Mouse (Mus musculus) neural tube, embryonic 12.5 days (tissue): ENCODE measurements around the gene 2310034G01Rik. TPM values are rescaled to one million over a fixed set of nuclear protein-coding genes. Genes with fewer than 3 reads are reported as not detected.

ENCODE experiments used
- ATAC-seq: fragments of 200-750 bp; cut with Nextera tagmentation; 2 replicates; pipeline ENCODE4 v1.8.0; 2017; ENCODE audit warnings: low read depth, mild to moderate bottlenecking, moderate TSS enrichment, moderate library complexity; ENCODE audit not compliant: low FRiP score
- H3K27ac ChIP-seq: fragments of 300-500 bp; sonication (generic); 2 replicates; pipeline ENCODE4 v1.5.1; 2016
- H3K27me3 ChIP-seq: fragments of 300-500 bp; sonication (generic); replicated peaks from 2 replicates; pipeline ENCODE4 v1.6.1; 2016; ENCODE audit warnings: mild to moderate bottlenecking
- H3K36me3 ChIP-seq: fragments of 300-500 bp; sonication (generic); 2 replicates; pipeline ENCODE4 v1.6.1; 2016; ENCODE audit warnings: mild to moderate bottlenecking
- H3K4me1 ChIP-seq: fragments of 300-500 bp; sonication (generic); 2 replicates; pipeline ENCODE4 v1.6.1; 2016
- H3K4me2 ChIP-seq: fragments of 300-500 bp; sonication (generic); replicated peaks from 2 replicates; pipeline ENCODE4 v1.6.1; 2016; ENCODE audit warnings: mild to moderate bottlenecking
- H3K4me3 ChIP-seq: fragments of 300-500 bp; sonication (generic); 2 replicates; pipeline ENCODE4 v1.5.1; 2016
- H3K9ac ChIP-seq: fragments of 300-500 bp; sonication (generic); 2 replicates; pipeline ENCODE4 v1.6.1; 2016; ENCODE audit warnings: mild to moderate bottlenecking
- H3K9me3 ChIP-seq: fragments of 300-500 bp; sonication (generic); 2 replicates; pipeline ENCODE4 v1.6.1; 2016; ENCODE audit warnings: mild to moderate bottlenecking
- WGBS: fragments of 180-500 bp; shearing (Covaris S2); methylation state at CpG from one replicate; pipeline ENCODE4 v1.1.7; 2016; 5-methylcytosine and 5-hydroxymethylcytosine counted together
- polyA plus RNA-seq: library from polyadenylated mRNA; unstranded; fragments of >200 nt; fragmentation: Nextera tagmentation; extraction: Ambion mirVana; gene quantifications from 2 replicates; pipeline ENCODE4 v1.2.1, GENCODE M21; 2016

The 2310034G01Rik gene
- polyA plus RNA-seq, 1 experiment from 2014 or later, result 2.1 TPM

- peaks cover 89% of the 10 kb centered on the region for H3K36me3 ChIP-seq
- H3K9me3 ChIP-seq, result no peaks in the 10 kb centered on the region
- no peak for ATAC-seq
- H3K4me3 ChIP-seq, result no peak overlapping the region
- H3K27me3 ChIP-seq, result no peaks in the 10 kb centered on the region
- 90% methylated on average over 9 of the region's 9 CpGs for WGBS
- no peak overlapping the region for H3K4me2 ChIP-seq
- H3K27ac ChIP-seq, result no peak overlapping the region
- H3K4me1 ChIP-seq, result no peaks in the 10 kb centered on the region
- H3K9ac ChIP-seq, result no peak overlapping the region
Measured at GRCm38 (mm10) chr19:46382275-46382674, 32.2 kb upstream of the 2310034G01Rik start.

GRCm38 (mm10) chr19:46375891-46376290 is 25.8 kb upstream of the 2310034G01Rik start:
- Histone ChIP-seq H3K36me3 (peaks cover 47% of the 10 kb centered on the region), H3K4me3 (no peak overlapping the region), H3K9ac (no peak overlapping the region), H3K27me3 (no peaks in the 10 kb centered on the region), H3K27ac (no peak overlapping the region), H3K9me3 (no peaks in the 10 kb centered on the region), H3K4me2 (no peak overlapping the region), H3K4me1 (no peaks in the 10 kb centered on the region)
- no peak for ATAC-seq
- WGBS, result 69% methylated on average over 4 of the region's 4 CpGs

GRCm38 (mm10) chr19:46375489-46375888 is 25.4 kb upstream of the 2310034G01Rik start:
- Histone ChIP-seq H3K27ac (no peak overlapping the region), H3K9ac (no peak overlapping the region), H3K36me3 (peaks cover 43% of the 10 kb centered on the region), H3K4me2 (no peak overlapping the region), H3K4me1 (no peaks in the 10 kb centered on the region), H3K27me3 (no peaks in the 10 kb centered on the region), H3K4me3 (no peak overlapping the region), H3K9me3 (no peaks in the 10 kb centered on the region)
- no peak for ATAC-seq
- 77% methylated on average over 5 of the region's 5 CpGs for WGBS

- H3K4me1 ChIP-seq, result no peaks in the 10 kb centered on the region
- no peaks in the 10 kb centered on the region for H3K9me3 ChIP-seq
- no peak overlapping the region for H3K4me3 ChIP-seq
- H3K9ac ChIP-seq, result no peak overlapping the region
- no peaks in the 10 kb centered on the region for H3K27me3 ChIP-seq
- H3K27ac ChIP-seq, result no peak overlapping the region
- ATAC-seq, result no peak
- WGBS, result 54% methylated on average over 21 of the region's 21 CpGs
- H3K36me3 ChIP-seq, result peaks cover 34% of the 10 kb centered on the region
- H3K4me2 ChIP-seq, result no peak overlapping the region
Measured at GRCm38 (mm10) chr19:46374477-46375088, 24.5 kb upstream of the 2310034G01Rik start.

- no peak for ATAC-seq
- no peaks in the 10 kb centered on the region for H3K9me3 ChIP-seq
- no peak overlapping the region for H3K4me3 ChIP-seq
- H3K9ac ChIP-seq, result no peak overlapping the region
- H3K4me1 ChIP-seq, result no peaks in the 10 kb centered on the region
- H3K4me2 ChIP-seq, result no peak overlapping the region
- no peaks in the 10 kb centered on the region for H3K27me3 ChIP-seq
- H3K27ac ChIP-seq, result no peak overlapping the region
- H3K36me3 ChIP-seq, result no peaks in the 10 kb centered on the region
- WGBS, result 37% methylated on average over 4 of the region's 4 CpGs
Measured at GRCm38 (mm10) chr19:46369204-46369603, 19.1 kb upstream of the 2310034G01Rik start.

- ATAC-seq, result no peak
- Histone ChIP-seq H3K9me3 (no peaks in the 10 kb centered on the region), H3K4me2 (no peak overlapping the region), H3K36me3 (no peaks in the 10 kb centered on the region), H3K9ac (no peak overlapping the region), H3K27me3 (no peaks in the 10 kb centered on the region), H3K27ac (no peak overlapping the region), H3K4me1 (no peaks in the 10 kb centered on the region), H3K4me3 (no peak overlapping the region)
- 88% methylated on average over 23 of the region's 23 CpGs for WGBS
Measured at GRCm38 (mm10) chr19:46367798-46368590, 17.9 kb upstream of the 2310034G01Rik start.

- peaks cover 5% of the 10 kb centered on the region; the same call in 1 of the 2 replicates for H3K27me3 ChIP-seq
- no peaks in the 10 kb centered on the region for H3K9me3 ChIP-seq
- no peak overlapping the region for H3K4me3 ChIP-seq
- H3K9ac ChIP-seq, result no peak overlapping the region
- H3K4me2 ChIP-seq, result no peak overlapping the region
- 89% methylated on average over 11 of the region's 11 CpGs for WGBS
- no peak for ATAC-seq
- H3K27ac ChIP-seq, result no peak overlapping the region
- no peaks in the 10 kb centered on the region for H3K36me3 ChIP-seq
- no peaks in the 10 kb centered on the region for H3K4me1 ChIP-seq
Measured at GRCm38 (mm10) chr19:46363294-46364009, 13.3 kb upstream of the 2310034G01Rik start.

GRCm38 (mm10) chr19:46362104-46362503 is 12.0 kb upstream of the 2310034G01Rik start:
- H3K4me3 ChIP-seq, result no peak overlapping the region
- H3K9me3 ChIP-seq, result no peaks in the 10 kb centered on the region
- no peak for ATAC-seq
- 88% methylated on average over 8 of the region's 8 CpGs for WGBS
- no peaks in the 10 kb centered on the region for H3K36me3 ChIP-seq
- H3K4me2 ChIP-seq, result no peak overlapping the region
- peaks cover 3% of the 10 kb centered on the region; the same call in 1 of the 2 replicates for H3K4me1 ChIP-seq
- H3K27me3 ChIP-seq, result peaks cover 19% of the 10 kb centered on the region
- no peak overlapping the region for H3K27ac ChIP-seq
- H3K9ac ChIP-seq, result no peak overlapping the region

- Histone ChIP-seq H3K4me3 (no peak overlapping the region), H3K4me2 (no peak overlapping the region), H3K27ac (no peak overlapping the region), H3K9ac (no peak overlapping the region), H3K4me1 (peaks cover 4% of the 10 kb centered on the region; the same call in 1 of the 2 replicates), H3K27me3 (peaks cover 20% of the 10 kb centered on the region), H3K36me3 (no peaks in the 10 kb centered on the region), H3K9me3 (0 out of 2 replicates have a peak, but pooled peaks cover 2% of the 10 kb centered on the region)
- no peak for ATAC-seq
- WGBS, result 65% methylated on average over 4 of the region's 4 CpGs
Measured at GRCm38 (mm10) chr19:46358381-46358780, 8.3 kb upstream of the 2310034G01Rik start.

GRCm38 (mm10) chr19:46357344-46358280 is 7.5 kb upstream of the 2310034G01Rik start:
- no peaks in the 10 kb centered on the region for H3K36me3 ChIP-seq
- H3K9ac ChIP-seq, result peak overlapping the region; percentile 8; the same call in 1 of the 2 replicates
- 0 out of 2 replicates have a peak, but pooled peaks cover 2% of the 10 kb centered on the region for H3K9me3 ChIP-seq
- H3K27me3 ChIP-seq, result peaks cover 20% of the 10 kb centered on the region
- H3K27ac ChIP-seq, result no peak overlapping the region
- peak overlapping the region; percentile 67 for H3K4me2 ChIP-seq
- 20% methylated on average over 25 of the region's 25 CpGs for WGBS
- ATAC-seq, result no peak
- peak overlapping the region; percentile 42 for H3K4me3 ChIP-seq
- H3K4me1 ChIP-seq, result peaks cover 4% of the 10 kb centered on the region; the same call in 1 of the 2 replicates

GRCm38 (mm10) chr19:46356701-46357138 is 6.6 kb upstream of the 2310034G01Rik start:
- ATAC-seq, result peak; percentile 89
- under 1% methylated on average over 29 of the region's 29 CpGs for WGBS

More at GRCm38 (mm10) chr19:46356701-46357138, 6.6 kb upstream of the 2310034G01Rik start:
- Histone ChIP-seq H3K27ac (no peak overlapping the region), H3K27me3 (peaks cover 22% of the 10 kb centered on the region), H3K9ac (peak overlapping the region; percentile 56), H3K36me3 (no peaks in the 10 kb centered on the region), H3K4me2 (peak overlapping the region; percentile 67), H3K9me3 (0 out of 2 replicates have a peak, but pooled peaks cover 2% of the 10 kb centered on the region), H3K4me1 (peaks cover 4% of the 10 kb centered on the region; the same call in 1 of the 2 replicates), H3K4me3 (peak overlapping the region; percentile 42)
